Mouse (Mus musculus) MEL-GATA-1-ER (cell line): ENCODE measurements around the gene Sp6.

Experiments
- DNase-seq: peaks from one replicate; pipeline ENCODE4 v3.0.0-alpha.2; 2012; ENCODE audit warnings: low read depth; ENCODE audit errors: extremely low read depth

Gene Sp6

GRCm38 (mm10) chr11:96981461-96981860 lies 31.7 kb upstream of the Sp6 start:
- no peak for DNase-seq

GRCm38 (mm10) chr11:96982355-96982754 lies 30.8 kb upstream of the Sp6 start:
- DNase-seq: no peak

GRCm38 (mm10) chr11:96982859-96983258 lies 30.3 kb upstream of the Sp6 start, which contains the start of gene Sp2:
TSS of gene Sp2 (minus strand) at chr11:96982959.
- DNase-seq: no peak

- DNase-seq: no peak
Observed at GRCm38 (mm10) chr11:96984903-96985302, 28.3 kb upstream of the Sp6 start.

GRCm38 (mm10) chr11:96986463-96986862 lies 26.7 kb upstream of the Sp6 start:
- DNase-seq: no peak

GRCm38 (mm10) chr11:96987873-96988655 lies 25.1 kb upstream of the Sp6 start:
- DNase-seq: no peak

GRCm38 (mm10) chr11:96991501-96991900 lies 21.7 kb upstream of the Sp6 start:
- DNase-seq: no peak

- DNase-seq: peak; percentile 94
Observed at GRCm38 (mm10) chr11:96992722-96993311, 20.4 kb upstream of the Sp6 start.

- DNase-seq: no peak
Observed at GRCm38 (mm10) chr11:96995031-96995430, 18.2 kb upstream of the Sp6 start.

- DNase-seq: no peak
Observed at GRCm38 (mm10) chr11:96995836-96996772, 17.1 kb upstream of the Sp6 start.

GRCm38 (mm10) chr11:96996773-96997379 lies 16.3 kb upstream of the Sp6 start:
- no peak for DNase-seq

- no peak for DNase-seq
Observed at GRCm38 (mm10) chr11:96997380-96997956, 15.7 kb upstream of the Sp6 start.

GRCm38 (mm10) chr11:97003170-97003569 lies 10.0 kb upstream of the Sp6 start:
- DNase-seq: no peak

GRCm38 (mm10) chr11:97007093-97007794 lies 6.0 kb upstream of the Sp6 start:
- no peak for DNase-seq

- DNase-seq: peak; percentile 23
Observed at GRCm38 (mm10) chr11:97009198-97009790, 3.9 kb upstream of the Sp6 start.

- no peak for DNase-seq
Observed at GRCm38 (mm10) chr11:97017696-97018582, 4.7 kb downstream of the Sp6 start.

GRCm38 (mm10) chr11:97018583-97019344 lies 5.6 kb downstream of the Sp6 start:
- DNase-seq: no peak

- DNase-seq: no peak
Observed at GRCm38 (mm10) chr11:97019345-97019708, 6.1 kb downstream of the Sp6 start.
